Mouse (Mus musculus) ovary, postnatal 36 days (tissue): ENCODE measurements around the gene Ankrd39.

ENCODE experiments used
- DNase-seq: peaks from one replicate; pipeline ENCODE4 v3.0.0; 2022; ENCODE audit warnings: low spot score, mixed read lengths

Ankrd39 gene

GRCm38 (mm10) chr1:36572140-36572700 is 25.0 kb upstream of the Ankrd39 start:
- DNase-seq, result no peak

- DNase-seq, result no peak
Observed at GRCm38 (mm10) chr1:36571627-36572026, 24.4 kb upstream of the Ankrd39 start.

- DNase-seq, result no peak
Observed at GRCm38 (mm10) chr1:36570320-36570719, 23.1 kb upstream of the Ankrd39 start.

- DNase-seq, result no peak
Observed at GRCm38 (mm10) chr1:36569694-36570276, 22.5 kb upstream of the Ankrd39 start.

- DNase-seq, result no peak
Observed at GRCm38 (mm10) chr1:36568776-36569175, 21.5 kb upstream of the Ankrd39 start.

- no peak for DNase-seq
Observed at GRCm38 (mm10) chr1:36567818-36568603, 20.8 kb upstream of the Ankrd39 start.

GRCm38 (mm10) chr1:36566425-36566824 is 19.2 kb upstream of the Ankrd39 start:
- DNase-seq, result no peak

GRCm38 (mm10) chr1:36564101-36564500 is 16.9 kb upstream of the Ankrd39 start:
- no peak for DNase-seq

- no peak for DNase-seq
Observed at GRCm38 (mm10) chr1:36563632-36564031, 16.4 kb upstream of the Ankrd39 start.

GRCm38 (mm10) chr1:36563197-36563596 is 16.0 kb upstream of the Ankrd39 start:
- DNase-seq, result no peak

- no peak for DNase-seq
Observed at GRCm38 (mm10) chr1:36562388-36562787, 15.1 kb upstream of the Ankrd39 start.

- no peak for DNase-seq
Observed at GRCm38 (mm10) chr1:36560903-36561302, 13.7 kb upstream of the Ankrd39 start.

GRCm38 (mm10) chr1:36559888-36560287 is 12.6 kb upstream of the Ankrd39 start:
- DNase-seq, result no peak

- DNase-seq, result no peak
Observed at GRCm38 (mm10) chr1:36559256-36559655, 12.0 kb upstream of the Ankrd39 start.

- DNase-seq, result peak; percentile 83
Observed at GRCm38 (mm10) chr1:36558031-36558993, 11.1 kb upstream of the Ankrd39 start, which contains the start of gene Sema4c. TSS of gene Sema4c (minus strand) at chr1:36558349.

GRCm38 (mm10) chr1:36557457-36558011 is 10.3 kb upstream of the Ankrd39 start:
- DNase-seq, result peak; percentile 89

- peak; percentile 92 for DNase-seq
Observed at GRCm38 (mm10) chr1:36556553-36557456, 9.6 kb upstream of the Ankrd39 start.

GRCm38 (mm10) chr1:36555798-36556395 is 8.7 kb upstream of the Ankrd39 start:
- no peak for DNase-seq

GRCm38 (mm10) chr1:36554633-36555399 is 7.6 kb upstream of the Ankrd39 start:
- no peak for DNase-seq
